Mouse (Mus musculus) liver, embryonic 12.5 days (tissue): ENCODE data around the gene Kif26b. TPM values are rescaled to one million over a fixed set of nuclear protein-coding genes. Genes with fewer than 3 reads are reported as not detected.

Experiments
- ATAC-seq: fragments of 200-750 bp; cut with Nextera tagmentation; 2 replicates; pipeline ENCODE4 v1.8.0; 2017; ENCODE audit warnings: moderate number of reproducible peaks, mild to moderate bottlenecking, moderate library complexity
- H3K27ac ChIP-seq: fragments of 300-500 bp; sonication (generic); 2 replicates; pipeline ENCODE4 v1.5.1; 2016; ENCODE audit warnings: mild to moderate bottlenecking
- H3K27me3 ChIP-seq: fragments of 300-500 bp; sonication (generic); replicated peaks from 2 replicates; pipeline ENCODE4 v1.6.1; 2016; ENCODE audit warnings: mild to moderate bottlenecking, moderate library complexity
- H3K36me3 ChIP-seq: fragments of 300-500 bp; sonication (generic); 2 replicates; pipeline ENCODE4 v1.6.1; 2016; ENCODE audit warnings: mild to moderate bottlenecking, moderate library complexity
- H3K4me1 ChIP-seq: fragments of 300-500 bp; sonication (generic); 2 replicates; pipeline ENCODE4 v1.6.1; 2016
- H3K4me2 ChIP-seq: fragments of 300-500 bp; sonication (generic); 2 replicates; pipeline ENCODE4 v1.6.1; 2016; ENCODE audit warnings: mild to moderate bottlenecking, moderate library complexity
- H3K4me3 ChIP-seq: fragments of 300-500 bp; sonication (generic); 2 replicates; pipeline ENCODE4 v1.5.1; 2016; ENCODE audit warnings: mild to moderate bottlenecking, moderate library complexity
- H3K9ac ChIP-seq: fragments of 300-500 bp; sonication (generic); 2 replicates; pipeline ENCODE4 v1.6.1; 2016; ENCODE audit warnings: mild to moderate bottlenecking, moderate library complexity
- H3K9me3 ChIP-seq: fragments of 300-500 bp; sonication (generic); replicated peaks from 2 replicates; pipeline ENCODE4 v1.6.1; 2016; ENCODE audit warnings: mild to moderate bottlenecking, moderate library complexity
- WGBS: fragments of 180-500 bp; shearing (Covaris S2); methylation state at CpG from one replicate; pipeline ENCODE4 v1.1.7; 2016; ENCODE audit not compliant: insufficient replicate concordance; 5-methylcytosine and 5-hydroxymethylcytosine counted together
- polyA plus RNA-seq: library from polyadenylated mRNA; unstranded; fragments of >200 nt; fragmentation: Nextera tagmentation; extraction: Ambion mirVana; gene quantifications from 2 replicates; pipeline ENCODE4 v1.2.1, GENCODE M21; 2016

Kif26b gene
- 0.67 and 0.98 TPM in 2 replicates for polyA plus RNA-seq

DNA sequence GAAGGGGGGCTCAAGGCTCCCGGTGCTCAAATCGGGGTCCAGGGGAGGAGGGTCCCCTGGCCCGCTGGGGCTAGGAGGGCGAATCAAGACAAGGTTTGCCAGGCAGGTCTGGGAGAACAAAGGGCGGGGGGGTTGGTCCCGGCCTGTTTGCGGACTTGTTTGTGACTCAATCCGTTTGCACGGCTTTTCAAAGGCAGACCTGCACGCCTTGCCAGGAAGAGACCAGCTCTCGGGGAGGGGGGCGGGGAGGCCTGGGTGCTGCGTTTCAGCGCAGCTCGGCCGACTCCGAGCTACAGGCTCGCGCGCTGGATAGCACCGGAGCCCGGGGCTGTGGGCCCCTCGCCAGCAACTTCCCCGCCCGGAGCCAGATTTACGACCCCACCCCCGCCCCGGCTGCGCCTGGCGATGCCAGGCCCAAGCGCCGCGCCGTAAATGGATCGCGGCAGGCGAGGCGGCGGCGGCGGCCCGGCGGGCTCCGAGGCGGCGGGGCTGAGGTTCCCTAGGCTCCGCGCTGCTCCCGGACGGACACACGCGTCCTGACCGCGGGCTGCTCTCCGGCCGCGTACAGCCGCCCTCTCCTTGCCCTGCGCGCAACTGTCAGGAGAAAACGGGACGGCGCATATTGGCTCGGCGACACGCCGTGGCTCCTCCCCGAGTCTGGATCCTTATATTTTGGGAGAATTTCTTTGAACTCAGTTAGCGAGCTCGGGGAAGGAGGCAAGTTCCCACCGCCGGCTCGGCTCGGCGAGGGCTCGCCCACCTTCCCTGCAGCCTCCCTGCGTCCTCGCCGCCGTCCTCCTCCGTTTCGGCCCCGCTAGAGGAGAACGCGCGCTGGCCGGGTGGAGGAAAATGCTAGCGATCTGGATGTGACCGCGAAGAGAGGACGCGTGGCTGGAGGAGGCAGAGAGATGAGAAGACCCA, at the start of gene Kif26b:
Gene Kif26b, plus strand, starts transcription at position 695 of the 921 bp plus-strand sequence.
- under 1% methylated on average over 88 of the region's 92 CpGs for WGBS
- Histone ChIP-seq H3K4me2 (peak within 1 kb of the TSS; percentile 81), H3K9me3 (no peaks in the 10 kb centered on the region), H3K27ac (no peak within 1 kb of the TSS), H3K9ac (peak within 1 kb of the TSS; percentile 41), H3K4me3 (peak within 1 kb of the TSS; percentile 53), H3K4me1 (peaks cover 36% of the 10 kb centered on the region; the same call in 1 of the 2 replicates), H3K36me3 (no peaks in the 10 kb centered on the region), H3K27me3 (peaks cover 71% of the 10 kb centered on the region)
- ATAC-seq, result no peak

DNA sequence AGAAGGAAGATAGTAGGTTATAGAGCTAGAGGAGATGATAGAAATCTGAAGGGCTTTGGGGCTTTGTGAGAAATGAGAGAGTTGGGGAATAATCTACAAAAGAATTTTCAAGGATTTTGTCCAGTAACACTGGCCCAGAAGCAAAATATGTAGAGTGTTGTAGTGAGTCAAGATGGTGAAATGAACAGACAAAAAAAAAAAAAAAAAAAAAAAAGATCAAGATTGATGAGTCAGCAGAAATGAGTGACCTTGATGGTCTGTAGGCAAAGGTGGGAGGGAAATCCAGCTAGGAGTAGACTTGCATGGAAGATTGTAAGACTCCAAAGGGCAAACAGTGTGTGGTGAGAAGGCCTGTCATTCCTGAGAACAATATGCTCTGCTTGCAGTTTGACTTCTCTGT, 45.1 kb upstream of the Kif26b start:
- H3K27me3 ChIP-seq, result no peaks in the 10 kb centered on the region
- no peak for ATAC-seq
- no peaks in the 10 kb centered on the region for H3K36me3 ChIP-seq
- H3K27ac ChIP-seq, result no peak overlapping the region
- no peak overlapping the region for H3K9ac ChIP-seq
- H3K4me2 ChIP-seq, result no peak overlapping the region
- H3K4me1 ChIP-seq, result no peaks in the 10 kb centered on the region
- no peaks in the 10 kb centered on the region for H3K9me3 ChIP-seq
- no peak overlapping the region for H3K4me3 ChIP-seq

GRCm38 (mm10) chr1:178485138-178485867, 43.6 kb upstream of the Kif26b start:
- ATAC-seq, result no peak
- no peak overlapping the region for H3K4me3 ChIP-seq
- no peak overlapping the region for H3K9ac ChIP-seq
- no peaks in the 10 kb centered on the region for H3K9me3 ChIP-seq
- no peak overlapping the region for H3K27ac ChIP-seq
- no peaks in the 10 kb centered on the region for H3K36me3 ChIP-seq
- H3K4me1 ChIP-seq, result no peaks in the 10 kb centered on the region
- no peaks in the 10 kb centered on the region for H3K27me3 ChIP-seq
- WGBS, result 64% methylated on average over 5 of the region's 5 CpGs
- H3K4me2 ChIP-seq, result no peak overlapping the region

GRCm38 (mm10) chr1:178485868-178486220, 43.1 kb upstream of the Kif26b start:
- H3K9ac ChIP-seq, result no peak overlapping the region
- H3K27ac ChIP-seq, result no peak overlapping the region
- no peaks in the 10 kb centered on the region for H3K9me3 ChIP-seq
- WGBS, result 62% methylated on average over 5 of the region's 5 CpGs
- no peaks in the 10 kb centered on the region for H3K4me1 ChIP-seq
- H3K4me3 ChIP-seq, result no peak overlapping the region
- no peaks in the 10 kb centered on the region for H3K27me3 ChIP-seq
- ATAC-seq, result no peak
- no peaks in the 10 kb centered on the region for H3K36me3 ChIP-seq
- H3K4me2 ChIP-seq, result no peak overlapping the region

GRCm38 (mm10) chr1:178486828-178487227, 42.1 kb upstream of the Kif26b start:
- no peak overlapping the region for H3K27ac ChIP-seq
- no peaks in the 10 kb centered on the region for H3K9me3 ChIP-seq
- no peaks in the 10 kb centered on the region for H3K4me1 ChIP-seq
- 80% methylated on average over 5 of the region's 5 CpGs for WGBS
- H3K36me3 ChIP-seq, result no peaks in the 10 kb centered on the region
- ATAC-seq, result no peak
- no peaks in the 10 kb centered on the region for H3K27me3 ChIP-seq
- H3K4me2 ChIP-seq, result no peak overlapping the region
- H3K9ac ChIP-seq, result no peak overlapping the region
- H3K4me3 ChIP-seq, result no peak overlapping the region

GRCm38 (mm10) chr1:178489127-178489526, 39.8 kb upstream of the Kif26b start:
- 34% methylated on average over 3 of the region's 3 CpGs for WGBS

GRCm38 (mm10) chr1:178491733-178492132, 37.2 kb upstream of the Kif26b start:
- WGBS, result 34% methylated on average over 5 of the region's 5 CpGs
- Histone ChIP-seq H3K27me3 (no peaks in the 10 kb centered on the region), H3K9ac (no peak overlapping the region), H3K27ac (no peak overlapping the region), H3K4me2 (no peak overlapping the region), H3K9me3 (no peaks in the 10 kb centered on the region), H3K4me3 (no peak overlapping the region), H3K4me1 (no peaks in the 10 kb centered on the region), H3K36me3 (no peaks in the 10 kb centered on the region)
- ATAC-seq, result no peak

More at GRCm38 (mm10) chr1:178489127-178489526, 39.8 kb upstream of the Kif26b start:
- Histone ChIP-seq H3K4me2 (no peak overlapping the region), H3K9ac (no peak overlapping the region), H3K27ac (no peak overlapping the region), H3K9me3 (no peaks in the 10 kb centered on the region), H3K36me3 (no peaks in the 10 kb centered on the region), H3K4me1 (no peaks in the 10 kb centered on the region), H3K4me3 (no peak overlapping the region), H3K27me3 (no peaks in the 10 kb centered on the region)
- no peak for ATAC-seq

DNA sequence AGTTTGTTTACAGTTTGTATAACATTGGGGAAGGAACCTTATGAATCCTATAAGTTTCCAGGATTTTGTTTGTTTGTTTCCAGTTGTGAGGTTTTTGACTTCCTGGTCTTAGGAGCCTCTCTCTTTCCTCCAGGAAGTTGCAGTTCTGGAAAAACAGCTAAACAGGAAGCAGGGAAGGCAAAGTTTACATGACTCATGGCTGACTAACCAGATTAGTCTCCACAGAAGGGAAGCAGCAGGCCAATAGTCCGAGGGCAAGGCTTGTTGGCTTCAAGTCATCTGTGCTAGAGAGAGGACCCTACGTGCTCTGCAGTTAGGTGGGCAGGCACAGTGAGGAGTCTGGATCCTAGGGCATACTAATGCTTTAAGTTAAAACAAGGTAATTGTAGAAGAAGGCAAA, 36.4 kb upstream of the Kif26b start:
- Histone ChIP-seq H3K36me3 (no peaks in the 10 kb centered on the region), H3K4me1 (no peaks in the 10 kb centered on the region), H3K9me3 (no peaks in the 10 kb centered on the region), H3K9ac (no peak overlapping the region), H3K4me2 (no peak overlapping the region), H3K4me3 (no peak overlapping the region), H3K27ac (no peak overlapping the region), H3K27me3 (no peaks in the 10 kb centered on the region)
- WGBS, result 30% methylated on average over 2 of the region's 2 CpGs
- ATAC-seq, result no peak

DNA sequence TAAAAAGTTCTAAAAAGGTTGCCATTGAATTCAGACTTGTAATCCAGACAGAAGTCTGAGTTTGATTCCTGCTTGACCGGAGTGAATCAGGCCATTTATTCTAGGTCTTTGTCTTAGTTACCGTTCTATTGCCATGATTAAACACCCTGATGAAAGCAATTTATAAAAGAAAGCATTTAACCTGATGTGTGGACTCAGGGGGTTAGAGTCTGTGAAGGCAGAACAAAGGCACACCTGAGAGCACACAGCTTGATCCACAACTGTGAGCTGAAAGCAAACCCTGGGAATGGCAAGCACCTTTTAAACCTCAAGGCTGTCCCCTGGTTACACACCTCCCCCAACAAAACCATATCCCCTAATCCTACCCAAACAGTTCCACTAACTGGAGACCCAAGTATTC, 32.7 kb upstream of the Kif26b start:
- no peaks in the 10 kb centered on the region for H3K4me1 ChIP-seq
- ATAC-seq, result no peak
- no peak overlapping the region for H3K27ac ChIP-seq
- H3K9me3 ChIP-seq, result no peaks in the 10 kb centered on the region
- H3K36me3 ChIP-seq, result no peaks in the 10 kb centered on the region
- no peak overlapping the region for H3K4me3 ChIP-seq
- WGBS, result 71% methylated on average over 2 of the region's 2 CpGs
- no peak overlapping the region for H3K9ac ChIP-seq
- no peak overlapping the region for H3K4me2 ChIP-seq
- H3K27me3 ChIP-seq, result no peaks in the 10 kb centered on the region

DNA sequence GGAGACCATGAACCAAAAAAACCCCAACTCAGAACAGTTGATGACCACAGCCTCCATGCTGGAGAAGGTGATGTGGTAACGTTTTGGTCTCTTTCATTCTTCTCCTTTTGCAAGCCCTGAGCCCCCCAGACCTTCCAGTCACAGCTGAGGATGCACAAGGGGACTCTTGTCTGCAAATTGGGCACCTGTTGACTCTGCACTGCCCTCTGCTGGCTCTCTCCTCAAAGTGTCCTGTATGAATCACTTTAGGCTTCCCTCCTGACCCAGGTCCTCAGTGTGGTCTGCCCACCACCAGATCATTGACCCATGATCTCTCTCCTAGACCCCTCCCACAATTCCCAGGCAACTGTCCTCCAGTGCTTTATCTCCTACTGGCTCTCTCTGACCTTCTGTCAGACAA, 32.1 kb upstream of the Kif26b start:
- Histone ChIP-seq H3K9ac (no peak overlapping the region), H3K4me3 (no peak overlapping the region), H3K27ac (no peak overlapping the region), H3K36me3 (no peaks in the 10 kb centered on the region), H3K27me3 (no peaks in the 10 kb centered on the region), H3K9me3 (no peaks in the 10 kb centered on the region), H3K4me2 (no peak overlapping the region), H3K4me1 (no peaks in the 10 kb centered on the region)
- 29% methylated on average over 1 of the region's 1 CpGs for WGBS
- no peak for ATAC-seq

DNA sequence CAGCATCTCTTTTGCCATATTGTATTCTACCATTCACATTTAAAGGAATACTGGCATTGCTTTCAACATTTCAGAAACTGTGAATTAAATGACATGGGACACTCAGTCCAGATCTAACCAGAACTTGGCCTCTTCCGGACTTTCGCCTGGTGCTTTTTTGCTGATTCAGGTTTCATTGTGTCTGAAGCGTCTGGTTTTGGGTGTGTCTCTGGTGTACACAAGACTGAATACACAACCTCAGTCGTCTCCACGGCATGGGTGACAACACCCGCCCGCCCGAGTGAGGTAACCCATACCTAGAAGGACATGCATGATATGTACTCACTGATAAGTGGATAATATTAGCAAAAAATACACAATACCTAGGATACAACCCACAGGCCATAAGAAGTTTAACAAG, 22.0 kb upstream of the Kif26b start:
- Histone ChIP-seq H3K36me3 (no peaks in the 10 kb centered on the region), H3K27me3 (no peaks in the 10 kb centered on the region), H3K9ac (no peak overlapping the region), H3K9me3 (no peaks in the 10 kb centered on the region), H3K4me3 (no peak overlapping the region), H3K27ac (no peak overlapping the region), H3K4me2 (no peak overlapping the region), H3K4me1 (no peaks in the 10 kb centered on the region)
- no peak for ATAC-seq
- 63% methylated on average over 8 of the region's 8 CpGs for WGBS

GRCm38 (mm10) chr1:178512323-178513031, 16.4 kb upstream of the Kif26b start:
- Histone ChIP-seq H3K27me3 (peaks cover 6% of the 10 kb centered on the region; the same call in 1 of the 2 replicates), H3K4me3 (no peak overlapping the region), H3K36me3 (no peaks in the 10 kb centered on the region), H3K9me3 (no peaks in the 10 kb centered on the region), H3K9ac (no peak overlapping the region), H3K27ac (no peak overlapping the region), H3K4me2 (no peak overlapping the region), H3K4me1 (no peaks in the 10 kb centered on the region)
- ATAC-seq, result no peak
- 48% methylated on average over 7 of the region's 7 CpGs for WGBS
